Mouse (Mus musculus): ENCODE results near the gene Msantd2.

Gene Msantd2

DNA sequence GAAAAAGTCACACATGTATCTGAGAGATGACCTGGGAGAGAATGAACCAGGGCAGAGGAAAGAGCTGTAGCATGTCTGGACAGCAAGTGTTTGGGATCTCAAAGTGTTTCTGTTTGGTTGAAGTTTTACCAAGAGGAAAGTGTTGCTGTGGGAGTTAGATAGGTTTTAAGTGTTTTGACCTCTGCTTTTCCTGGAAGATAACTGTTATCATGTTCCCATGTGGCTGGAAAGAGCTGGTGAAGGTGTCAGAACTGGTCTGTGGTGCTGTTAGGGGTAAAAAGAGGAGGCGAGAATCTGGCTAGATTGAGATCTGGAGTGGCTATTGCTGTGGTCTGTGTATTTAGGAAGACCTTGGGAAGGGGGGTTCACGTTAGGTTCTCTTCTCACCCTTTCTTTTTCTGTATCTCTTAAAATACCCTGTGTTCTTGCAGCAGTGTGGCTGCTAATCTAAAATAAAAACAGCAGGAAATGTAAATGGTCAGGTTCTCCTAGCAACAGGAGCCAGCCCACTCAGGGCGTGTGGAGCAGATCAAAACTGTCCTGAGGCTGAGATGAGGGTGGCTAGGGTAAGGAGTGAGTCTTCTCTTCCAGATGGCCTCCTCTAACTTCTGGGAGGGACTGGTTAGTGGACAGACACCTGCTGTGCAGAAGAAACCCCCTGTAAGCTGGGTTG, 83.2 kb downstream of the Msantd2 start:
- DNase-seq = no peak
